Mouse (Mus musculus) layer of hippocampus, postnatal 10 days (tissue): Measurements from ENCODE around the gene Frzb. TPM values are rescaled to one million over a fixed set of nuclear protein-coding genes. Genes with fewer than 3 reads are reported as not detected.
"Not testable (repeated sequence)": the region's sequence is repeated elsewhere in the genome, so short reads cannot be mapped to it uniquely, and the experiment has no call there.

ENCODE experiments used
- DNase-seq, 2 experiments: peaks; one replicate each; pipeline ENCODE4 v3.0.0; 2021; ENCODE audit warnings: low spot score in 2 of 2
- long read RNA-seq: library from polyadenylated mRNA; stranded (forward); transcript quantifications from one replicate; pipeline ENCODE4 v2.0.0, GENCODE M21; 2023
- total RNA-seq, 2 experiments: library from RNA; stranded (reverse); gene quantifications; 2 replicates each; pipeline ENCODE4 v1.2.3; 2021

The Frzb gene
- 10 to 100 TPM; 16.8 to 17.6 TPM for total RNA-seq
- long read RNA-seq, transcript Frzb-201 (6 exons, 3,149 nt) = major isoform, 18 of 22 reads
- long read RNA-seq, partial matches to known transcripts = 0 of 22 reads
- long read RNA-seq, other reads (novel, unspliced or antisense) = 3 of 22 reads

GRCm38 (mm10) chr2:80447291-80447791 is at the start of gene Frzb:
Gene Frzb, minus strand, starts transcription at chr2:80447625.
- peak; percentile 20 to 52 for DNase-seq

DNA sequence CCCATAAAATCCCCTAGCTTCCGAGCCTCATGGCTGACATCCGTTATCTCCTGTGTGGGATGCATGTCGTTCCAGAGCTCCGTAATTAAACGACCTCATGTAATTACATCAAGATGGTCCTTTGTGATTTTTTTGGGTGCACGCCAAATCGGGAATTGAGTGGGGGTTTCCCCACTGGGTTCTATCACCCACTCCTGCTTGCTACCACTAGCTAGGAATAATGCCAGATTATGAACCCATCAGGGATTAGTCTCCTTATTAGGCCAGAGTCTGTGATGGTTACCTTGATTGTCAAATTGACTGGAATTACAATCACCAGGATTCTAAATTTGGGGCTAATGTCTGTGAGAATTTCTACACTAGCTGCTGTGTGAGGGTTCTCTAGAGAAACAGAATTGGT is 47.9 kb upstream of the Frzb start:
- DNase-seq = not testable (repeated sequence)

DNA sequence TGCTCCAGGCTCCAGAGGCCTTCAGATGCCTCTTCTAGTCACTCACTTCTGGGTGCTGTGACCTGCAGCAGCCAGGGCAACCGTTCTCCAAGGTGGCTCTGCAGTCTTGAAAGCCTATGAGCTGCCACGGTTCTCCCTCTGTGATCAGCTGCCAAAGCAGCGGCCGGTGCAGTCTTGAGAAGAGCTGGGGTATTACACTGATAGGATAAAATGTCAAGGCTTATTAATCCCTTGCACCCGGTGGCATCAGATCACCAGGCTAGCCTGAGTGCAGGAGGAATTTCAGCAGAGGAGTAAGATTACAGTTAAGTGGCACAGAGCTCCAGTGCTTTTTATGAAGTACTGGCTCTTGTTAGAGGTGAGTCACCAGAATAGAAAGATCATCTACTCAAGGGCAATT is 39.4 kb upstream of the Frzb start:
- no peak for DNase-seq

DNA sequence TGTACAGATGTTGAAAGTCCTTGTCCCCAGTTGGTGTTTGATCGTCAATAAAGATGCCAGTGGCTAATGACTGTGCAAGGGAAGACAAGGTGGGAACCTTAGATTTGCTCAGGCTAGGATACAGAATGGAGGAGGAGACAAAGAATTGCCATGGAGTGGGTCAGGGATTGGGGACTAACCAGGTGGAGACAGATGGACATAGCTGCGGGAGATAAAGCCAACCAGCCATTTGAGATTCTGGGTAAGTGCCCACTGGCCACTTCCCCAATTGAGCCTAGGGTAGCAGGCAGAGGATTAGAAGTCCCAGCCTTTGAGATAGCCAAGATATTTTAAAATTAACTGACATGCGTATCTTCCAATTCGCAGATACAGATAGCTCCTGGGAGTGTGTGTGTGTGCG is 37.5 kb upstream of the Frzb start:
- no peak for DNase-seq

GRCm38 (mm10) chr2:80475831-80476230 is 28.4 kb upstream of the Frzb start:
- no peak for DNase-seq

DNA sequence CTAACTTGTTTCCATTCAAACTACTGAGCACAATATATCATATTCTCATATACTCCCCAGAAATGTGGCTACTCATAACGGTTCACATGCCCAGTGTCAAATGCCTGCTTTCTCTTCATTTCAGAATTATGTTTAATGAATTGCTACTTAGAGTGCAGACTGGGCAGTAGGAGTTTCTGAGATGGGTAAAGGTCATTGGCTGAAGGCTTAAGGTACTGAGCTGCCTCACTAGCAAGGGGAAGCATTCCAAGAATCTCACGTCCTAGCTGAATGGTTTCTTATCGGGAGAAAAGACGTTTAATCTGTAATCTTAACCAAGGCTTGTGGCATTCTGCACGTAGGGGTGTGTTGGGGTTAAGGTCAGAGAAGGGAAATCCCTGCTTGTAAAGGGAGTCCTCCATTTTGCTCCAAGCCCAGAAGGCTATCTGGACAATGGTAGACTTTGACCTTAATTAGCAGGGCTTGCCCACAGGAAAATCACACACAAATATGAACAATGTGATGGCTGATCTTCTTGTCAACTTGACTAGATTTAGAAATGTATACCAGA is 26.9 kb upstream of the Frzb start:
- DNase-seq = no peak

DNA sequence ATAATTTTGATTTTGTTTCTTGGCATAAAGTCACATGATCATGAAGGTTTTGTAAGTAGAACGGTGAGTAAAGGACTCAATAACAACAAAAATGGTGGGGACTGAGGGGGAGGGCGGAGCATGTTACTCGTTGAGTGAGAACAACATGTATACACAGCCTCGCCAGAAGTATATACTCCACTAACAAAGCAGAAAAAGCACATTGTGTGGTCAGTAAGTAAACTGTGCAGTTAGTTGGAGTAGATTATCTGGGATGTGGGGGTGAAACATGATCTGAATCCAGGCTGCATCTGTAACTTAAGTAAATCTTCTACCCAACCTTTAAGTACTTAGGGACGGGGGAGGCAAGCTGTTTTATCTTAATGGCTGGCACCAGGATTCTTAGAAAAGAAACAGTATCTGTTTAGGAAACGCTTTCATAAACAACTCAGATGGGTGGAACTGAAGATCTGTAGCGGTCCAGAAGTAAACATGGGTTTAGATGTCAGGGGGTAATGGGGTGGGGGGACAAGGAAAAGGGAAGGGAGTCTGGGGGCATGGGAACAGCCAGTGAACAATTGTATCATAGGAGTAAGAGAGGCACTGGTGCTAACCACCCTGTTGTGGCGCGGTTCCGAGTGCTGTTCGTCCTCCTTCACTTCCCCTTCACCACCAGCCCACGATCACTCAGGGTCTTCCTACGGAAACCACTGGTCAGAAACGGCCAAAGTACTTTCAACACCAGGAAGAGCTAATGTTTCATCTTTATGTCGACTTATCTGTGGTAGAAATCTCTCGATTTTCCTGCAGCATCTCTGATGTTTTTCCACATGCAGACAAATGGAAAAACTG is 18.8 kb upstream of the Frzb start:
- DNase-seq = no peak

DNA sequence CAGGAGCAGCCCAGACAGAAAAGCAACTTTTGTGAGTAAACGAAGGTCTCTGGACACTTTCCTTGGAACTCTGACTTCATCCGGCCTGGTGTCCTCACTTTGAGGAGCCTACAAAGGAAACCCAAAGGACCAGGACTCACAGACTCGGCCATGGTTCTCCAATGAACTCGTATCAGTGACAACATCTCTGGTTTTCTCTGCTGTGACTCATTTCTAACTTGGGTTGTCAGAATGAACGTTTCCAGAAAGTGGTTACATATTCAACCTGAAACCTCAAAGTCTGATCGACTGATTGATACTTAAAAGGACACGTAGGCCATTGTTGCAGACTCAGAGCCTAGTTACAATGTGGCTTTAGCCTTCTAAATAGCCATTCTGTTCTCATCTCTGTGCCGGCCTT is 14.4 kb upstream of the Frzb start:
- no peak for DNase-seq

DNA sequence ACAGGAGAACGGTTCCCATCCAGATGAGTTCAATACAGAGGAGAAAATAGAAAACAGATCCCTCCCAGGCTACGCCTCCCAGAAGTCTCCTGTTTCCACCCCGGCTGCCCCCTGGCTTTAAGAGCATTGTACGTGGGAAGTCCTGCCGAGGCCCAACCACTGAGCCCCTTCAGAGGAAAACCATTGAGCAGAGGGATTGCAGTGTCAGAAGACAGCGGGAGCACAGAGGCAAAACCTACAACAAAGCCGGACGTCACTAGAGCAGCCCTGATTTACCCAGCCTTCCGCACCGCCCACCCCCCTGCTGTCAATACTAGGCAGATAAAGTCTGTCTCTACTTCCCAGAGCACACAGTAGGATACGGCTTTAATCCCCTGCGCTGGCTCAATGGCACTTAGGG is 806 bp upstream of the Frzb start:
- DNase-seq = peak; percentile 31 to 42

DNA sequence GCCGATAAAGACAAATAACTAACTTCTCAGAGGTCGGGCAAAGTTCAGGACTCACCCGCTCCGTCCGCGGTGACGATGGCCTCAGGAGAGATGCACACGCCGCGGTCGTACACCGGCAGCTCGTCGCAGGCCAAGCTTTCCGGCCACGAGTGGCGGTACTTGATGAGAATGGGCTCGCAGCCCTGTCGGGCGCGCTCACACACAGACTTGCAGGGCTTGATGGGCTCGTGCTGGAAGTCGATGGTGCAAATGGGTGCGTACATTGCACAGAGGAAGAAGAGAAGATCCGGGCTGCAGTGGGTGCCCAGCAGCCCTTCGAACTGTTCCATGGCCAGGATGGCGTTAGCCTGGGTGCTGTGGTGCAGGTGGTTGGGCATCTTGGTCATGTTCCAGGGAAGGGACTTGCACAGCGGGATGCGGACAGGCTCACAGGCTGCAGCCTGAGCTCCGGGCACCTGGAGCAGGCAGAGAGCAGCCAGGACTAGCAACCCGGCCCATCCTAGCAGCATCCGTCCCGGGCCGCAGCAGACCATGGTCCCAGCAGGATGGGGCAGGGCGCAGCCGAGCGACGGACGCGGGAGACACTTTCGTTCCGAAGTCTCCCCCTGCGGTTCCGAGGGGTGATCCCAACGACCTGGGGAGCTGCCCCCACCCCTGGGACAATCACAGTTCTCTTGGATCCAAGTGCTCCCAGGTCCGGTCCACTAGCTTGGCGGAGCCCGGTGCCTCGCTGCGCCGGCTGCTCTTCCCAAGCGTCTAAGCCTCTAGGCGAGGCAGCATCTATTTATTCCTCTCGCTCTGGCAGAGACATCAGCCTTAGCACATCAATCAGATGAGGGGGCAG is 895 bp downstream of the Frzb start:
- peak; percentile 25 to 43 for DNase-seq

GRCm38 (mm10) chr2:80445926-80446307 is 1.5 kb downstream of the Frzb start:
- DNase-seq = no peak

DNA sequence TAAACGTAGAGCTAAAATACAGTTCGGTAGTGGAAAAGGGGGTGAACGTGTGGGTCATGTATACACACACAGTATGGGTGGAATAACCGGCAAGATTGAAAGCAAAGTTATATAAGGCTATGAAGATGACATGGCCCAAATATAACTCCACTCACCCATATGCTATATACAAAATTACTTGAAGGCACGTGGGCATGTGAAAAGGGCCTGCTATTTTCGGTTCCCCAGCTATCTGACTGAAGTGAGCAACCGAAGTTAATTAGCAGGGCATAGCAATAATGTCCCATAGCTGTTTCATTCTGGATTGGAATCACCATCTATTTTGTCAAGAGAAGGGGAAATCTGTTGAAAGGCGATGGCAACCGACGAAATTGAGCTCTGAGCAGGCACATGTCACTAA is 1.9 kb downstream of the Frzb start:
- no peak for DNase-seq

DNA sequence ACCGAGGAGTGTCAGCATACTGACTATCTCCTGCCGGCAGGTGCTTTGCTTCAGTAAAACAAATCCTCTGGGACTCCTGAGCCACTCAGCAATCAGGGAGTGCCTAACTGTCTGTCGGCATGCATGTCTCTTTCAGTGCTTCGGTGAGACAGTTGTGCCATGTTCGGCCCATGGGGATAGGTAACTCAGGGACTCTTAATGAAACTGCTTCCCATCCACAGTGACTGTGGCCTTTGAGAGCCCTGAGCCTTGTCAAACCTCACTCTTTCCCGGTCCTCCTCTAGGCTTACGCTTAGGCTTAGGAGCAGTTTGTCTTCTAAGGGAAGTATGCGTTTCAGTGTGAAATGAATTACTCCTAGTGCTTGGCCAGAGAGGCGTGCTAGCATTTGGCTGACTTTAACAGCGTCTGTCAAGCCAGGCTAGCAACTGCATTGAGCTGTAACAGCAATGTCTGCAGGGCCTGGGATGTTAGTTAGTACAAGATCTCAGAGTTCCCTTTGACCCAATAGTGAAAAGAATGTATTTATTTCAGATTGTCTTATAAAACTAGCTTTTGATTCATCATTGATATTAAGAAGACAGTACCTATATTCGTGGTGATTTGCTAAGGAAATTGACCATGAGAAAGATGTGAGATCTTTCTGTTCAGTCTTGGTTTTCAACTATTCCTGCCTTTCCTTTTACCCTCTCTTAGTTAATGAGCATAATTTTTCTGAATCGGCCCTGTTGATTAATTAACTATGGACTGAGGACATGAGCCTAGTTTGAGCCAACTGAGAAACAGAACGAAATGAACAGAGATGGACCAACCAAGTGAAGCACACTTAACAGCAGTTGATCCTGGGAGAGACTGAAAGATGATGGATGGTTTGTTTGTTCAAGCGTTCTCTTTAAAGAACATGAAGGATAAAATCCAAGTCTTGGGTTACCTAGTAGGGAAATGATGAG is 2.7 kb downstream of the Frzb start:
- no peak for DNase-seq

GRCm38 (mm10) chr2:80443962-80444361 is 3.5 kb downstream of the Frzb start:
- DNase-seq = peak in 1 of 2 experiments; percentile 12

- no peak for DNase-seq
Observed at GRCm38 (mm10) chr2:80441386-80441785, 6.0 kb downstream of the Frzb start.

DNA sequence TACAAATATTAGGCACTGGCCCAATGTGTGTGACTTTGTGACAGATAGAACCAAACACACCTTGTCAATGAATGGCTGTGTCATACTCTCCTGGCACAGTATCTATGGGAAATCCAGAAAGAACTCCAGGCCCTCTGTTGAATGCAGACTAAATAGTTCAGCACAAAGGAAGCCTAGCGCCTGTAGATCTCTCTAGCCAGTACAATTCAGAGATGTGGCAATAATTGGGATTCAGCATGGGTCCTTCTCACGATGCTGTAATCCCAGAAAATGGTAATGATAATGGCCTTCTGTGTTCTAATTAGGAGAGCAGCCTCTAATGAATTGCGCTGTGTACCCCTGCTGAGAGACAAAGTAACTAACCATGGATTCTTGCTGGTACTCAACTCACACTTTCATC is 8.6 kb downstream of the Frzb start:
- DNase-seq = no peak

- no peak for DNase-seq
Observed at GRCm38 (mm10) chr2:80437401-80437800, 10.0 kb downstream of the Frzb start.

- DNase-seq = no peak
Observed at GRCm38 (mm10) chr2:80434783-80435572, 12.4 kb downstream of the Frzb start.

DNA sequence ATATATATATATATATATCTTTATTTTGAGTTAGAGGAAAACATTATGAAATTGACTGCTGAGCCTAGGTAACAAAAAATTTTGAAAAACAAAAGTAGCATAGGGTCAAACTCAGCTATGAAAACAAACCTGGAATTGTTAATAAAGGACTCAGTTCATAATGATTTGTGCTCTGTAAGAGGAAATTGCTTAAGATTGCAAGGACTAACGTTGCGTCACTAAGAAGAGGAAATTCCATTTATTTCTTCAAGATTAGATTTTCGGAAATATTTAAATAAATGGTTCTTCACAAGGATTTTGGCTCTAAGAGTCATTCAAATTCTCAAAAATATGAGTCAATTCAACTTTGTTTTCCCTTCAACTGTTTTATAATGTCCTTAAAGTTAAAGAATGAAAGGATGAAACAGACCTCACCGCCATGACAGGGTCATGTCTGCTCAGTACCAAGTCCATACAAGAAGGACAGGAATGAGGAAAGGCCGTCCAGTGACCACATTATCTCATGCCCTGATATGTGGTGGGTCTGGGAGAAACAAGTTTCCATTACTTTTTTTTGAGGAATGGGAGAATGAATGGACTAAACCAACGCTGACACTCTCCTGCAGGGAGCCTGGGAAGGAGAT is 14.1 kb downstream of the Frzb start:
- no peak for DNase-seq
